Mouse (Mus musculus) liver, adult (tissue): Measurements from ENCODE around the gene Olfr715.
"Not testable (repeated sequence)": the region's sequence is repeated elsewhere in the genome, so short reads cannot be mapped to it uniquely, and the experiment has no call there.

Experiments used
- GATA4 ChIP-seq: IDR thresholded peaks from 2 replicates; pipeline ENCODE4 v1.6.1; 2014; ENCODE audit warnings: mild to moderate bottlenecking, low read length; ENCODE audit not compliant: insufficient replicate concordance

Olfr715 gene

DNA sequence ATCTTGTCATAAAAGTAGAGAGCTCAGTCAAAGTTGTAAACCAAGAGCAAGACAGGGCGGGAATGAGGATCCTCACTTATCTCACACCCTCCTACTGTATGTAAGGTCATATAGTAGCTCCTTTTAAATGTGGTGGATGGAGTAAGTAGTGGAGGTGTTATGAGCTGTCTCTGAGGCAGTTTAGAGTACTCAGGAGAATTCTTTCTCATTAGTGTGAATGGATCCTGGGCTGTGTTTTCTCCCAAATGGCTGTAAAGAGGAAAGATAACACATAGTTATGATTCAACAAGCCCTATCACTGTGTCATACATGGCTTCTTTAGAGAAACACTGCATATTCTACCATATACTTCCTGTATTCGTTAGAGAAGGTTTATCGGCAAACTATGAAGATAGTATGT lies at the start of gene Olfr715:
Olfr715 (minus strand) TSS at position 101 of the 400 bp plus-strand sequence.
- TF ChIP-seq GATA4 = not testable (repeated sequence)

DNA sequence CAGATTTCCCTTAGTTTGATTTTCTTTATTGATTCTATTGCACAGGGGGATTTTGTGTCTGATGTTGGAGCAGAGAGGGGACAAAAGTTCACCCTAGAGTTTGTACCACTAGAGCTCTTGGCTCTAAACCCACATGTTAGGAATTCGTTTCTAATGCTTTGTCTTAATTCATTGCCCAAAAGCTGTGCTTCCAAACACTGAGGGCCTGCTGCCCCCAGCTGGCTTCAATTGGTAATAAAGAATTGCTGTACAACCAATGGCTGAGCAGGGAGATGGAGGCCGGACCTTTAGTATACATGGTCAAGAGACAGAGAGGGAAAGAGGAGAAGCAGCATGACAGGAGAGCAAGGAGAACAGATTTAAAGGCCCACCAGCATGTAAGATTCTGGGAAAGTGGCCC lies 49.5 kb upstream of the Olfr715 start:
- no peak for TF ChIP-seq GATA4

DNA sequence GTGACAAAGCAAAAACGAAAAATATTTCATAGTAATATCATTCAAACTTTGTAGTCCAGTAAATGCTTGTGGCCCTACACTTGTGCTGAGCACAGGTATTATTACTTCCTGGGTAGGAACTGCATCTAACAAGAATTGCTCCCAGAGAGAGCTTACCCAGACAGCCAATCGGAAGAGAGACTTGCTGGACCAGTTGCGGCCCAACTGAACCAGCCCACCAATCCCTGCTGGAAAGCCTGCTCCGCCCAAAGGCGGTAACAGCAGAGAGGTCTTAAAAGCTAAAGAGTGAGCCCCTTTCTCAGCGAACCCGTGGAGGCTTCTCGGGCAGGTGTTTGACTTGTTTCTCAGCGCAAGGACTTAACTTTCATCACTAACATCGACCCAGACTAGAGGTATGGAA lies 35.8 kb upstream of the Olfr715 start, which contains the start of gene Nlrp14:
Nlrp14 (plus strand) TSS at position 301 of the 400 bp plus-strand sequence.
- no peak for TF ChIP-seq GATA4

DNA sequence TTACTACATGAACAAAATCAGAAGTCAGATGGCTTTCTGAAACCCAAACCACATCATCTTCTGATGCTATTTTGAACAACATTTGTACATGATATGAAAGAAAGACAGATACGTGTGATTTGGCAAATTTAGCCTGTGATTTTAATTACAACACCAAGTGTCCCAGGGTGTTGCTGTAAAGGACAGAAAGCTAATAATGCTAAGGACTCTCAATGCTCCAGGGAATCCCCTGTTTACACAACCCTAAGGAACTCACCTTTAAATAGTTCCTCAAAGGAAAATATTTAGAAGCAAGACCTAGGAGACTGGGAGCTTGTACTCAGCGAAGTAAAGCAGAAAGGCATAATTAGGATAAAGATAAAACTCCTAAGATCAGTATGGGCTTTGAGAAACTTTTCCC lies 7.1 kb upstream of the Olfr715 start, which contains the start of gene Olfr716:
Olfr716 (plus strand) TSS at position 301 of the 400 bp plus-strand sequence.
- not testable (repeated sequence) for TF ChIP-seq GATA4

DNA sequence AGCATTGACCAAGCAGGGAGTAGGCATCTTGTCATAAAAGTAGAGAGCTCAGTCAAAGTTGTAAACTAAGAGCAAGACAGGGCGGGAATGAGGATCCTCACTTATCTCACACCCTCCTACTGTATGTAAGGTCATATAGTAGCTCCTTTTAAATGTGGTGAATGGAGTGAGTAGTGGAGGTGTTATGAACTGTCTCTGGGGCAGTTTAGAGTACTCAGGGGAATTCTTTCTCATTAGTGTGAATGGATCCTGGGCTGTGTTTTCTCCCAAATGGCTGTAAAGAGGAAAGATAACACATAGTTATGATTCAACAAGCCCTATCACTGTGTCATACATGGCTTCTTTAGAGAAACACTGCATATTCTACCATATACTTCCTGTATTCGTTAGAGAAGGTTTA lies 20.6 kb downstream of the Olfr715 start, which contains the start of gene Olfr715b:
Olfr715b (minus strand) TSS at position 101 of the 400 bp plus-strand sequence.
- TF ChIP-seq GATA4 = not testable (repeated sequence)

DNA sequence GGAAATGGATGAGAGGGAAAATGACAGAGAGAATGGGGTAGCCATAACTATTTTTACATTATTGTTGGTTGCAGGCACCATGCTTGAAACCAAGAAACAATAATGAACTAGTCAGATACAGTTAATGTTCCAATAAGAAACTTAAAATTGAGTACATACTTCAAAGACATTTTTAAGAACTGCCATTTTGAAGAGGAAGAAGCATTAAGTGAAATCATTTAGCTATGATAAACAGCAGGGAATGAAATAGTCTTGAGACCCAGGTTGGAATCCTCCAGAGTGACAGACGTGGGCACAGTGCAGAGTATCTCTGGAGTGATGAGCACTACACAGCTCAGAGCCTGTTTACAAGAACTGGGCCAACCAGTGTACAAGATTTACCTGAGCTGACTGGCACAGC lies 38.0 kb downstream of the Olfr715 start, which contains the start of gene Olfr17:
Olfr17 (plus strand) TSS at position 301 of the 400 bp plus-strand sequence.
- no peak for TF ChIP-seq GATA4
